Mouse (Mus musculus) liver, adult 2 months (tissue): ENCODE data around the gene BC030499.

Experiments used
- CTCF ChIP-seq: fragments of 200-500 bp; IDR thresholded peaks from 2 replicates; pipeline ENCODE4 v1.5.1; 2011; ENCODE audit warnings: low read depth, low read length, control low read depth
- POLR2A ChIP-seq: fragments of 200-500 bp; IDR thresholded peaks from 2 replicates; pipeline ENCODE4 v1.6.1; 2011; ENCODE audit warnings: low read length, control low read depth; ENCODE audit not compliant: insufficient read depth; ENCODE audit errors: extremely low read depth

GRCm38 (mm10) chr11:78341702-78342101 is 51.1 kb downstream of the BC030499 start:
- TF ChIP-seq POLR2A = no peak
- TF ChIP-seq CTCF = no peak
